Mouse (Mus musculus) testis, adult 2 months (tissue): ENCODE data around the gene Ell3.
"Not testable (repeated sequence)": the region's sequence is repeated elsewhere in the genome, so short reads cannot be mapped to it uniquely, and the experiment has no call there.

Source experiments
- CTCF ChIP-seq: fragments of 200-500 bp; IDR thresholded peaks from 2 replicates; pipeline ENCODE4 v1.5.1; 2012; ENCODE audit warnings: low read depth, mild to moderate bottlenecking, inconsistent platforms, low read length, moderate library complexity; ENCODE audit not compliant: control insufficient read depth, insufficient read depth, insufficient replicate concordance
- POLR2A ChIP-seq: fragments of 200-500 bp; IDR thresholded peaks from 2 replicates; pipeline ENCODE4 v1.6.1; 2012; ENCODE audit warnings: low read depth, mild to moderate bottlenecking, inconsistent platforms, low read length, moderate library complexity; ENCODE audit not compliant: control insufficient read depth

- not testable (repeated sequence) for TF ChIP-seq CTCF, POLR2A
Measured at GRCm38 (mm10) chr2:121475306-121475705, 31.2 kb upstream of the Ell3 start.
